In the genomic region with DNA sequence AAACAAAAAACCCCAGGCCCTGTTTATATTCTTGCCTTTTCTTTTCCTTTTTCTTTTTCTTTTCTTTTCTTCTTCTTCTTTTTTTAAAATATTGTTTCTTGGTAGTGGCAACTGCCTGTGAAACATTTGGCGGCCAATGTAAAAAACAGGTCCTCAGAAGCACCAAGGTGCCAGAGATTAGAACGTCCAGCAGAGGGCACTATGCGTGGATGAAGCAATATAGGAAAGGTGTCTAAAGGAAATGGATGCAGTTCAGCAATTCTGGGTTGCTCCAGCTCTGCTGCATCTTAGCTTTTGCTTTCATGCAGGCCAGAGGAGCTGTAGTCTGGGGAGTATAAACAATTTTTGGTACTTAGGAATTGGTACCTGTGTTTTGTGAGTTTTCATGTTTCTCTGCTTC, we compare ENCODE assay signal across 8 mouse cellular contexts. TPM values are rescaled to one million over a fixed set of nuclear protein-coding genes. Genes with fewer than 3 reads are reported as not detected.
DNase-seq lines count a peak whose midpoint lies in the region; ATAC-seq and TF ChIP-seq lines count a peak whose summit lies in the region.

No protein-coding gene starts in this region.

- H3K9ac ChIP-seq in forebrain, embryonic 14.5 days (ENCODE audit: low read length), result no peak overlapping the region
- no peak overlapping the region for H3K9ac ChIP-seq in forebrain, embryonic 15.5 days (replicated peaks)

- H3K4me3 ChIP-seq in forebrain, embryonic 14.5 days (ENCODE audit: low read depth, low read length), result no peak overlapping the region
- H3K4me3 ChIP-seq in forebrain, embryonic 15.5 days, result no peak overlapping the region
- no peak overlapping the region for H3K4me3 ChIP-seq in spleen, adult 2 months (ENCODE audit: extremely low read depth, insufficient read depth, insufficient read length)
- H3K4me3 ChIP-seq in thymus, adult 2 months (ENCODE audit: control insufficient read depth, insufficient read depth, low read length), result no peak overlapping the region

- DNase-seq in forebrain, embryonic 14.5 days (ENCODE audit: low spot score), result peak; percentile 59
- peak; percentile 3 to 41 for DNase-seq in spleen, adult 2 months (ENCODE audit: low read depth in 1 of 2, low spot score in 2 of 2)
- DNase-seq in spleen, adult 12 weeks (ENCODE audit: low spot score), result no peak
- peak; percentile 28 to 53 for DNase-seq in cerebellum, postnatal 36 days
- peak; percentile 33 for DNase-seq in kidney, adult 9 months
- peak; percentile 66 for DNase-seq in lung, postnatal 36 days
- peak; percentile 35 for DNase-seq in thymus, adult 2 months

- no peaks in the 10 kb centered on the region for H3K4me1 ChIP-seq in forebrain, embryonic 14.5 days (ENCODE audit: control insufficient read depth, insufficient read depth, low read length)
- no peaks in the 10 kb centered on the region for H3K4me1 ChIP-seq in forebrain, embryonic 15.5 days
- H3K4me1 ChIP-seq in spleen, adult 2 months (ENCODE audit: control insufficient read depth, insufficient read depth, insufficient read length), result no peaks in the 10 kb centered on the region
- H3K4me1 ChIP-seq in thymus, adult 2 months (replicated peaks; ENCODE audit: control insufficient read depth, insufficient read depth, low read length), result no peaks in the 10 kb centered on the region

- peak; percentile 34; the same call in 1 of the 2 replicates for TF ChIP-seq CTCF in spleen, adult 2 months (IDR thresholded peaks at IDR 0.05; ENCODE audit: extremely low read depth, insufficient read depth, insufficient read length, insufficient replicate concordance)
- no peak for TF ChIP-seq CTCF in thymus, adult 2 months (IDR thresholded peaks at IDR 0.05; ENCODE audit: borderline replicate concordance, control insufficient read depth, extremely low read depth, insufficient read depth, low read length, poor library complexity)

- H3K27me3 ChIP-seq in forebrain, embryonic 14.5 days (replicated peaks; ENCODE audit: control insufficient read depth, insufficient read depth, low read length), result no peaks in the 10 kb centered on the region
- H3K27me3 ChIP-seq in forebrain, embryonic 15.5 days, result no peaks in the 10 kb centered on the region
- no peaks in the 10 kb centered on the region for H3K27me3 ChIP-seq in spleen, adult 2 months (ENCODE audit: control insufficient read depth, insufficient read depth, low read length)
- H3K27me3 ChIP-seq in thymus, adult 2 months (ENCODE audit: control insufficient read depth, insufficient read depth, low read length), result no peaks in the 10 kb centered on the region

- H3K36me3 ChIP-seq in forebrain, embryonic 14.5 days (ENCODE audit: control insufficient read depth, insufficient read depth, low read length), result no peaks in the 10 kb centered on the region
- H3K36me3 ChIP-seq in forebrain, embryonic 15.5 days, result no peaks in the 10 kb centered on the region
- no peaks in the 10 kb centered on the region for H3K36me3 ChIP-seq in spleen, adult 2 months (ENCODE audit: control insufficient read depth, insufficient read depth, low read length)
- no peaks in the 10 kb centered on the region for H3K36me3 ChIP-seq in thymus, adult 2 months (ENCODE audit: control insufficient read depth, insufficient read depth, low read length)

- no peak overlapping the region for H3K4me2 ChIP-seq in forebrain, embryonic 14.5 days (ENCODE audit: low read length)
- no peak overlapping the region for H3K4me2 ChIP-seq in forebrain, embryonic 15.5 days (replicated peaks)

- H3K27ac ChIP-seq in forebrain, embryonic 14.5 days (ENCODE audit: low read depth, low read length), result no peak overlapping the region
- no peak overlapping the region for H3K27ac ChIP-seq in forebrain, embryonic 15.5 days (replicated peaks)
- no peak overlapping the region for H3K27ac ChIP-seq in spleen, adult 2 months (ENCODE audit: insufficient read depth, low read length)
- H3K27ac ChIP-seq in thymus, adult 2 months (ENCODE audit: control insufficient read depth, insufficient read depth, low read length), result no peak overlapping the region

- TF ChIP-seq POLR2A in spleen, adult 2 months (IDR thresholded peaks at IDR 0.05; ENCODE audit: low read depth, low read length), result no peak
- TF ChIP-seq POLR2A in thymus, adult 2 months (IDR thresholded peaks at IDR 0.05; ENCODE audit: control insufficient read depth, extremely low read depth, insufficient read depth, low read length, poor library complexity), result no peak

- 21% methylated on average over 3 of the region's 3 CpGs for WGBS in forebrain, embryonic 14.5 days
- 22% methylated on average over 3 of the region's 3 CpGs for WGBS in forebrain, embryonic 15.5 days
- 13% methylated on average over 3 of the region's 3 CpGs for WGBS in spleen, adult 2 months
- 14% methylated on average over 3 of the region's 3 CpGs for WGBS in thymus, adult 2 months

- H3K9me3 ChIP-seq in forebrain, embryonic 14.5 days (replicated peaks; ENCODE audit: control insufficient read depth, low read length), result no peaks in the 10 kb centered on the region
- no peaks in the 10 kb centered on the region for H3K9me3 ChIP-seq in forebrain, embryonic 15.5 days

- ATAC-seq in forebrain, embryonic 14.5 days, result no peak; the same call in 1 of the 2 replicates
- no peak for ATAC-seq in forebrain, embryonic 15.5 days (replicated peaks)

RNA-seq across cellular contexts. Expression of a gene that starts 9.2 kb away (rescaled TPM):
- polyA plus RNA-seq in forebrain, embryonic 14.5 days (2014; fragmentation: Nextera tagmentation; extraction: Ambion mirVana), result not detected in 2 replicates
- not detected in 2 replicates for polyA plus RNA-seq in forebrain, embryonic 15.5 days (2015; fragmentation: Nextera tagmentation; extraction: Ambion mirVana)
- not detected in 2 replicates for polyA plus RNA-seq in spleen, adult 2 months (2012; rRNA removed)
- 0.07 TPM in 1 of 2 replicates, not detected in the other for polyA plus RNA-seq in thymus, adult 2 months (2012; rRNA removed)

RNA-seq across cellular contexts. Expression of a gene that starts 11.4 kb away (rescaled TPM):
- polyA plus RNA-seq in forebrain, embryonic 14.5 days (2014; fragmentation: Nextera tagmentation; extraction: Ambion mirVana), result 23.8 and 27.6 TPM in 2 replicates
- 24.8 and 31.2 TPM in 2 replicates for polyA plus RNA-seq in forebrain, embryonic 15.5 days (2015; fragmentation: Nextera tagmentation; extraction: Ambion mirVana)
- polyA plus RNA-seq in spleen, adult 2 months (2012; rRNA removed), result 1.2 and 1.3 TPM in 2 replicates
- 3.2 and 3.4 TPM in 2 replicates for polyA plus RNA-seq in thymus, adult 2 months (2012; rRNA removed)
